Mouse (Mus musculus): ENCODE results near the gene Mcts2.

GRCm38 (mm10) chr2:152716241-152716772, 29.5 kb downstream of the Mcts2 start:
- no peak for TF ChIP-seq CTCF (IDR thresholded peaks at IDR 0.05; ENCODE audit: low read depth, low read length)
- no peak for TF ChIP-seq POLR2A (IDR thresholded peaks at IDR 0.05; ENCODE audit: insufficient read depth, low read length)

Measured in ES-Bruce4 (cell line).